Mouse (Mus musculus): ENCODE data around the gene Ccdc65.

- no peak for TF ChIP-seq CTCF (IDR thresholded peaks at IDR 0.05; ENCODE audit: low read depth)
- no peak for TF ChIP-seq EP300 (optimal IDR thresholded peaks at IDR 0.05)
Measured at GRCm38 (mm10) chr15:98676471-98676870, 31.5 kb upstream of the Ccdc65 start.
